In genomic region chrX:35920096-35920607, GRCm38 (mm10) we compare ENCODE assay signal across 24 mouse cellular contexts. TPM values are rescaled to one million over a fixed set of nuclear protein-coding genes. Genes with fewer than 3 reads are reported as not detected.
DNase-seq lines count a peak whose midpoint lies in the region; ATAC-seq lines count a peak whose summit lies in the region.
"Had no signal": no experiment of that assay in that cellular context is flagged by ENCODE, and none has a peak within 500 bp of the region (broad histone marks: within the 10 kb centered on the region; RNA-seq: fewer than 3 reads in every experiment).

No protein-coding gene starts in this region.

- H3K4me3 ChIP-seq in embryonic facial prominence, embryonic 14.5 days (ENCODE audit: low read depth, low read length): no peak overlapping the region
- no peak overlapping the region for H3K4me3 ChIP-seq in embryonic facial prominence, embryonic 10.5 days
- no peak overlapping the region for H3K4me3 ChIP-seq in heart, embryonic 15.5 days
- no peak overlapping the region for H3K4me3 ChIP-seq in midbrain, embryonic 10.5 days
- H3K4me3 ChIP-seq: forebrain, embryonic 12.5 days; heart, adult 2 months; kidney, embryonic 15.5 days; left cerebral cortex, adult 2 months; midbrain, embryonic 15.5 days; neural tube, embryonic 13.5 days had no signal

- 54% methylated on average over 3 of the region's 3 CpGs for WGBS in embryonic facial prominence, embryonic 14.5 days
- 85% methylated on average over 3 of the region's 3 CpGs for WGBS in embryonic facial prominence, embryonic 10.5 days
- WGBS in heart, embryonic 15.5 days: 55% methylated on average over 3 of the region's 3 CpGs
- 89% methylated on average over 3 of the region's 3 CpGs for WGBS in midbrain, embryonic 10.5 days

- intact Hi-C loops in heart, postnatal 14 days (cut with DNase I): no loop called here

- H3K36me3 ChIP-seq in embryonic facial prominence, embryonic 14.5 days (ENCODE audit: control insufficient read depth, insufficient read depth, low read length): no peaks in the 10 kb centered on the region
- no peaks in the 10 kb centered on the region for H3K36me3 ChIP-seq in embryonic facial prominence, embryonic 10.5 days (replicated peaks)
- H3K36me3 ChIP-seq in heart, embryonic 15.5 days: no peaks in the 10 kb centered on the region
- no peaks in the 10 kb centered on the region for H3K36me3 ChIP-seq in midbrain, embryonic 10.5 days
- H3K36me3 ChIP-seq: forebrain, embryonic 12.5 days; kidney, embryonic 15.5 days; midbrain, embryonic 15.5 days; neural tube, embryonic 13.5 days had no signal

- H3K27ac ChIP-seq in embryonic facial prominence, embryonic 14.5 days (replicated peaks; ENCODE audit: low read depth, low read length): 0 out of 2 replicates have a peak overlapping the region, but pooled peaks have one; percentile 3
- no peak overlapping the region for H3K27ac ChIP-seq in embryonic facial prominence, embryonic 10.5 days (replicated peaks)
- peak overlapping the region; percentile 51; the same call in 1 of the 2 replicates for H3K27ac ChIP-seq in heart, embryonic 15.5 days
- no peak overlapping the region for H3K27ac ChIP-seq in midbrain, embryonic 10.5 days (replicated peaks)
- H3K27ac ChIP-seq: forebrain, embryonic 12.5 days; heart, adult 2 months; hindbrain, postnatal 0 days; kidney, embryonic 15.5 days; left cerebral cortex, adult 2 months; midbrain, embryonic 15.5 days; neural tube, embryonic 13.5 days had no signal

- no peak overlapping the region for H3K4me2 ChIP-seq in embryonic facial prominence, embryonic 14.5 days (ENCODE audit: low read depth, low read length)
- no peak overlapping the region for H3K4me2 ChIP-seq in heart, embryonic 15.5 days
- H3K4me2 ChIP-seq: forebrain, embryonic 12.5 days; kidney, embryonic 15.5 days; midbrain, embryonic 15.5 days; neural tube, embryonic 13.5 days had no signal

- peak; percentile 29 for DNase-seq in embryonic facial prominence, embryonic 14.5 days (ENCODE audit: low spot score)
- DNase-seq in embryonic facial prominence, embryonic 10.5 days (ENCODE audit: low spot score): no peak
- DNase-seq in heart, postnatal 14 days: no peak
- DNase-seq in NIH3T3 (ENCODE audit: low read depth): peak; percentile 86
- DNase-seq in fibroblast of lung, adult 2 months (ENCODE audit: low read depth): peak; percentile 48
- DNase-seq in midbrain, embryonic 10.5 days (ENCODE audit: low spot score): no peak
- no peak for DNase-seq in B cell, adult 2 months
- DNase-seq: adrenal gland, adult 2 months; cerebellum, adult 8-10 months; gastrocnemius, postnatal 36 days; heart, adult 2 months; kidney, postnatal 4 days; layer of hippocampus, adult 9-11 months; lung, postnatal 4 days; thymus, postnatal 14 days had no signal

- H3K9ac ChIP-seq in embryonic facial prominence, embryonic 14.5 days (ENCODE audit: low read depth, low read length): no peak overlapping the region
- H3K9ac ChIP-seq in heart, embryonic 15.5 days: no peak overlapping the region
- H3K9ac ChIP-seq: forebrain, embryonic 12.5 days; kidney, embryonic 15.5 days; midbrain, embryonic 15.5 days; neural tube, embryonic 13.5 days had no signal

- no peaks in the 10 kb centered on the region for H3K27me3 ChIP-seq in embryonic facial prominence, embryonic 14.5 days (replicated peaks; ENCODE audit: control insufficient read depth, insufficient read depth, low read length)
- H3K27me3 ChIP-seq in embryonic facial prominence, embryonic 10.5 days (replicated peaks; ENCODE audit: low read depth, poor library complexity, severe bottlenecking): no peaks in the 10 kb centered on the region
- H3K27me3 ChIP-seq in heart, embryonic 15.5 days: no peaks in the 10 kb centered on the region
- no peaks in the 10 kb centered on the region for H3K27me3 ChIP-seq in midbrain, embryonic 10.5 days (ENCODE audit: low read depth, poor library complexity, severe bottlenecking)
- H3K27me3 ChIP-seq: forebrain, embryonic 12.5 days; kidney, embryonic 15.5 days; midbrain, embryonic 15.5 days; neural tube, embryonic 13.5 days had no signal

- ATAC-seq in embryonic facial prominence, embryonic 14.5 days (ENCODE audit: low read depth): no peak
- ATAC-seq in heart, embryonic 15.5 days (replicated peaks; ENCODE audit: insufficient number of reproducible peaks, insufficient read depth, low FRiP score, low read depth): no peak
- ATAC-seq: hindbrain, postnatal 0 days; intestine, embryonic 16.5 days; midbrain, embryonic 15.5 days; Patski had no signal

- H3K4me1 ChIP-seq in embryonic facial prominence, embryonic 14.5 days (ENCODE audit: control insufficient read depth, insufficient read depth, low read length): no peaks in the 10 kb centered on the region
- H3K4me1 ChIP-seq in embryonic facial prominence, embryonic 10.5 days: no peaks in the 10 kb centered on the region
- no peaks in the 10 kb centered on the region for H3K4me1 ChIP-seq in heart, embryonic 15.5 days (replicated peaks)
- H3K4me1 ChIP-seq in midbrain, embryonic 10.5 days: no peaks in the 10 kb centered on the region
- H3K4me1 ChIP-seq: forebrain, embryonic 12.5 days; kidney, embryonic 15.5 days; midbrain, embryonic 15.5 days; neural tube, embryonic 13.5 days had no signal

- H3K9me3 ChIP-seq in embryonic facial prominence, embryonic 14.5 days (ENCODE audit: control insufficient read depth, low read length): no peaks in the 10 kb centered on the region
- H3K9me3 ChIP-seq in embryonic facial prominence, embryonic 10.5 days: no peaks in the 10 kb centered on the region
- H3K9me3 ChIP-seq in heart, embryonic 15.5 days (replicated peaks): no peaks in the 10 kb centered on the region
- no peaks in the 10 kb centered on the region for H3K9me3 ChIP-seq in midbrain, embryonic 10.5 days (replicated peaks)
- H3K9me3 ChIP-seq: forebrain, embryonic 12.5 days; kidney, embryonic 15.5 days; midbrain, embryonic 15.5 days; neural tube, embryonic 13.5 days had no signal

RNA-seq across cellular contexts. Expression of gene Dock11, which starts 31.5 kb away (rescaled TPM):
- polyA plus RNA-seq in embryonic facial prominence, embryonic 14.5 days (2014; fragmentation: Nextera tagmentation; extraction: Ambion mirVana): 25.2 and 25.5 TPM in 2 replicates
- 18.2 and 18.7 TPM in 2 replicates for polyA plus RNA-seq in embryonic facial prominence, embryonic 10.5 days (2016; fragmentation: Nextera tagmentation; extraction: Ambion mirVana)
- 6.1 and 7.0 TPM in 2 replicates for polyA plus RNA-seq in heart, embryonic 15.5 days (2015; fragmentation: Nextera tagmentation; extraction: Ambion mirVana)
- total RNA-seq in heart, postnatal 14 days (2021): 1 to 10 TPM; 6.1 to 7.7 TPM
- polyA plus RNA-seq in midbrain, embryonic 10.5 days (2016; fragmentation: Nextera tagmentation; extraction: Ambion mirVana): 17.9 and 18.1 TPM in 2 replicates

Comparison
In these comparisons a context has a peak if more than half of its experiments do, and no peak if none do; other contexts are left out.
1. DNase-seq: peak in embryonic facial prominence, embryonic 14.5 days (single experiment), NIH3T3 (single experiment) and fibroblast of lung, adult 2 months (single experiment); none in embryonic facial prominence, embryonic 10.5 days (single experiment), heart, postnatal 14 days (0 of 2), midbrain, embryonic 10.5 days (single experiment) and B cell, adult 2 months (0 of 2).
2. H3K27ac ChIP-seq: peak in embryonic facial prominence, embryonic 14.5 days (single experiment) and heart, embryonic 15.5 days (single experiment); none in embryonic facial prominence, embryonic 10.5 days (single experiment) and midbrain, embryonic 10.5 days (single experiment).